Mouse (Mus musculus) cerebellum, adult 2 months (tissue): ENCODE measurements around the gene Asb15.

Source experiments
- CTCF ChIP-seq: fragments of 200-500 bp; IDR thresholded peaks from 2 replicates; pipeline ENCODE4 v1.5.1; 2011; ENCODE audit warnings: low read depth, mild to moderate bottlenecking, control low read depth, low read length, moderate library complexity, borderline replicate concordance; ENCODE audit not compliant: insufficient read depth
- POLR2A ChIP-seq: fragments of 200-500 bp; IDR thresholded peaks from 2 replicates; pipeline ENCODE4 v1.6.1; 2011; ENCODE audit warnings: low read length, control low read depth, borderline replicate concordance; ENCODE audit not compliant: insufficient read depth

GRCm38 (mm10) chr6:24608682-24609081, 80.7 kb downstream of the Asb15 start:
- no peak for TF ChIP-seq CTCF
- TF ChIP-seq POLR2A: no peak
